Mouse (Mus musculus) C2C12 (cell line): Measurements from ENCODE around the gene Masp2.

Experiments used
- CTCF ChIP-seq: IDR thresholded peaks from one replicate; pipeline ENCODE4 v1.5.1; 2011; ENCODE audit not compliant: control insufficient read depth, insufficient read depth, insufficient read length
- MAX ChIP-seq: IDR thresholded peaks from one replicate; pipeline ENCODE4 v1.6.1; 2011; ENCODE audit warnings: mild to moderate bottlenecking, control low read depth
- MYOD1 ChIP-seq: IDR thresholded peaks from one replicate; pipeline ENCODE4 v1.6.1; 2011; ENCODE audit warnings: low read depth; ENCODE audit not compliant: control insufficient read depth, insufficient read length

GRCm38 (mm10) chr4:148604541-148605165 lies 2.3 kb downstream of the Masp2 start:
- no peak for TF ChIP-seq CTCF
- no peak for TF ChIP-seq MAX
- no peak for TF ChIP-seq MYOD1
